Mouse (Mus musculus) left cerebral cortex, postnatal 14 days (tissue): Measurements from ENCODE around the gene Saxo1. TPM values are rescaled to one million over a fixed set of nuclear protein-coding genes. Genes with fewer than 3 reads are reported as not detected.

Experiments
- DNase-seq, 2 experiments: peaks; one replicate each; pipeline ENCODE4 v3.0.0; 2021 to 2022; ENCODE audit warnings: low spot score in 2 of 2, mixed read lengths in 1 of 2
- intact Hi-C: fragments of 180-260 bp; cut with DNase I; formaldehyde crosslinking; loops from one replicate; pipeline ENCODE4 v1.15.1; 2025
- total RNA-seq, 2 experiments: library from RNA; stranded (reverse); gene quantifications; 2 replicates each; pipeline ENCODE4 v1.2.3; 2021

Gene Saxo1
- total RNA-seq, 2 experiments from 2014 or later = not detected

GRCm38 (mm10) chr4:86435631-86436030 lies 122.5 kb downstream of the Saxo1 start:
- no peak for DNase-seq
- intact Hi-C loops = no loop called here

- no peak for DNase-seq
- intact Hi-C loops = no loop called here
Observed at GRCm38 (mm10) chr4:86428091-86428745, 129.9 kb downstream of the Saxo1 start.

DNA sequence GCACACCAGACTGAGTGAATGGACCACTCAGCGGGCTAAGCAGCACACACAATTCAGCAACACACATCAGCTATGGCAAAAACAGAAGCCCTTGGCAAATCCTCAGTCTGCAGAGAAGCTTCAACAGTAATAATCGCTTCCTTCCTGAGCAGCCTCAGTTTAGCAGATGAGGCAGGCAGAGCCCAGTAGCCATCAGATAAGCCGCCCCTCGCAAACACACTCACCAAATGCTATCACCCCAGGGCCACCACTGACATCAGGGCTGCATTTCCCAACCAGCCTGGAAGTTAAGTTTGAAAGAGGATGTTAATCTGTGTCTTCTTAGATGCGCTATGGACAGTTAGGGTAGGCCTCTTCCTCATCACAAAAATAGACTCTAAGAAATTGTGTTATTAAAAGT lies 130.8 kb downstream of the Saxo1 start:
- DNase-seq = no peak
- intact Hi-C loops = no loop called here

DNA sequence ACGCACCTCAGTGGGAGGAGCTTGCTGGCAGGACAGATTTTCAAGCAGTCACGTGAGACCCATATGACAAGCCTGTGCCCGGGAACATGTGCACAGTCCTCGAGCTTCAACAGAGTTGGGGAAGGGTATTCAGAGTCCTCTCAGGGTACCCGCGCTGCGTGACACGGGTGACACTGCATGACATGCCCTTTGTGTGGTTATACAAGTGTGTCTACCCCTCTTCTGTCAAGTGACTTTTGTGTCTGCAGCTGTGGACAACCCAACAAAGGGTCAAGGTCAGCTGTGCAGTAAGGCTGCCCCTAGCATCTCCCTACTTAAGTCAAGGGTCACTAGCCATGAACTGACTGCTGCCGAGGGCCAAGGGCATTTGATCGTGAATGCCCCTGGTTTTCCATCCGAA lies 131.6 kb downstream of the Saxo1 start:
- intact Hi-C loops = no loop called here
- DNase-seq = no peak

DNA sequence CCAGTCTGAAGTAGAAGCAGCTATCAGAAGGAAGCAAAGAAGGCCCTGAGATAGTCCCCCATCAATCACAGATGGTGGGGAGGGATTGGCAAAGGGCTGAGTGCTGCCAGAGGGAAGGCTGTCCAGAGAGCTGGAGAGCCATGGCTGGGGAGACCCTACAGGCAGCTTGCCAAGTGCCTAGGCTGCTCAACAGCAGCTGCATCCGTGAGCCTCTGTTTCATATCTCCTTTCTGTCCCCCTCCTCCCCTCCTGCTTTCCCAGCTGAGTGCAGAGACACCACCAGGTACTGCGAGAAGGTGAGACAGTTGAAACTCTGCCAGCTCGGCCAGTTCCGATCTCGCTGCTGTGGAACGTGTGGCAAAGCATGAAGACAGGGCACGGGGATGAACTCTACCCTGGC lies 132.5 kb downstream of the Saxo1 start:
- intact Hi-C loops = no loop called here
- DNase-seq = no peak

DNA sequence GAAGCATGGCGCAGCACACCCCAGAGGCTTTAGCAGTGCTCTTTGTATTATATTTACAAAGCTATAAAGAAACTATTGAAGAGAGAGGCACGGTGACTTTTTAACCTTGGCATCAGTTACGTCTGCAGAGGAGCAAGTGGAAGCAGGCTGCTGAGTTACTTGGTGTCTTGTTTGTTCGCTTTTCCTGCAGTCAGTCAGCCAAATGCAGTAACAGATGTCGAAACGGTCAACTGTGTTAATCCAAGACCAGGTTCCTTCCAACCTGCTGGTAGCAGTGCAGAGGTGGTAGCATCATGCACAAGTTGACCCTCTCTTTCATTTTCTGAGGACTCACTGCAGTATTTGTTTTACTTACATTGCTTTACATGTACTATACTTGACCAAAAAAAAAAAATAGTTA lies 135.5 kb downstream of the Saxo1 start:
- DNase-seq = no peak
- intact Hi-C loops = no loop called here

DNA sequence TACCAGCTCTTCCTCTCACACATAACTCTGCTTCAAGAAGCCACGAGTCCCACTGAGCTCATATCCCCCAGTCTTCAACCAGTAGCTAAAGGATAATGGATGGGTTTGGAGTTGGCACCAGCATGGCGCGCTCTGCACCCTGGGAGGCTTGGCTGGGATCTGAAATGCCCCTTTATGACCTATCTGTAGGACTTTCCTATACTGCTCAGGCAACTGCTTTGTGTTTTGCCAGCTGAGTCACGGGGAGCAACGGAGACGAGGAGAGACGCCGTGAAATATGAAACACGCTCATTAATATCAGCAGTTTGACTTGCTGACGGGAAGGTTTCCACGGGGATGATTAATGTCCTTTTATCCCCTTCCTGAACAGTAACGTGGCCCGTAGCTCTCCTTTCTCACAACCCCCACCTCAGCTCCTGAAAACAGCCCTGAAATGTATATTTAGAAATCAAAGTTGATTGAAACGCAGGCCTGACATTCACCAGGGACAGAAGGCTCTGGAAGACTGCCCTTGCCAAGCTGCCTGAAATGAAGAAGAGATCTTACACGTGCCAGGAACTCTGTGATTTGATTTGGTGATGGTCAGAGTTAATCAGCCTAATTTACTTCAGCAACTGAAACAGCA lies 141.6 kb downstream of the Saxo1 start:
- intact Hi-C loops = no loop called here
- no peak for DNase-seq

DNA sequence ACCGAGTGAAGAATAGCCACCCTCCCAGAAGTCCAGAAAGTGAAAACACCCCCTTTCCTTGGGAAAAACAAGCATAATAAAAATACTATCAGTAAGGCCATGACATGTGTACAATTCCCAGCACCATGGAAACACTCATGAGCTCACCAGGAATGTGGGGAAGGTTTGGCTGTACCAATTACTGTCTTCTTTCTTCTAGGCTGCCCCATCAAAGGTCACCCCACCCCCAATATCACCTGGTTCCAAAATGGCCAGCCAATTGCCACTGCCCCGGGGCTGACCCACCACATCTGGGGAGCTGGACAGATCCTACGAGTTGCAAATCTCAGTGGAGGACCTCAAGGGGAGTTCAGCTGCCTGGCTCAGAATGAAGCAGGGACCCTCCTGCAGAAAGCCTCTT lies 144.7 kb downstream of the Saxo1 start:
- intact Hi-C loops = no loop called here
- DNase-seq = no peak

GRCm38 (mm10) chr4:86410946-86411345 lies 147.2 kb downstream of the Saxo1 start:
- intact Hi-C loops = no loop called here
- DNase-seq = no peak

DNA sequence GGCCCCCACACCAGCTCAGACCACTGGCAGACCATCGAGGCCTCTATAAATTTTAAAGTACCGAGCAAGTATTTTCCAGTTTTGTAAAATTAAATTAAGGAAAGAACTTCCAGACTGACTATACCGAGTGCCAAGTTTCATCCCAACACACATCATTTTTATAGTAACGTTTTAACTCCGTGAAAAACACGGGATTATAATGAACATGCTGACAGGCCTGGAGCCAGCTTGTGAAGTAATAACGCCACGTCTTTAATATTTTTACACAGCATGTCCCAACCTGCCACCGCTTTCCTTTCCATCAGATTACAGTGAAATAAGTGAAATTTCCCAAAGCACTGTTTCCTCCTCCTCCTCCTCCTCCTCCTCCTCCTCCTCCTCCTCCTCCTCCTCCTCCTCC lies 149.7 kb downstream of the Saxo1 start:
- DNase-seq = peak in 1 of 2 experiments; percentile 10

GRCm38 (mm10) chr4:86407200-86407527 lies 151.0 kb downstream of the Saxo1 start:
- DNase-seq = no peak
- intact Hi-C loops = no loop called here

More for the DNA sequence above, 149.7 kb downstream of the Saxo1 start:
- intact Hi-C loops = no loop called here

GRCm38 (mm10) chr4:86406501-86407199 lies 151.5 kb downstream of the Saxo1 start:
- no peak for DNase-seq
- intact Hi-C loops = no loop called here

DNA sequence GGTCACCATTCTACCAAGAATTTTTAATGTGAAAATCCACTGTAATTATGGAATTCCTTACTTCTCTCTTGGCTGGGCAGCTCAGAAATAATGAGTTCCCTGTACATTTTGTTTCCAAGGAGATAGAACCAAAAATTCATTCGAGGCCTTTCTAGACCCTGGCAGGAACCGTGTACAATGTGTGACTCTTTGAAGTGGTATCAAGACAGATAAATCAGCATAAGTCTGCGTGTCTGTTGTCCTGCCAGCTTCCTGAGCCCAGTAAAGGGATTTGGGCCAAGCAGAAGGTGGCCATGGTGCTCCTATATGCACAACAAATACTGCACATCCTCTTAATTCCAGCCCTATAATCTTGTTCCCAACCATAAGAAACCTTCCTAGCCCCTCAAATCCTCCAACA lies 157.0 kb downstream of the Saxo1 start:
- DNase-seq = no peak
- intact Hi-C loops = no loop called here

DNA sequence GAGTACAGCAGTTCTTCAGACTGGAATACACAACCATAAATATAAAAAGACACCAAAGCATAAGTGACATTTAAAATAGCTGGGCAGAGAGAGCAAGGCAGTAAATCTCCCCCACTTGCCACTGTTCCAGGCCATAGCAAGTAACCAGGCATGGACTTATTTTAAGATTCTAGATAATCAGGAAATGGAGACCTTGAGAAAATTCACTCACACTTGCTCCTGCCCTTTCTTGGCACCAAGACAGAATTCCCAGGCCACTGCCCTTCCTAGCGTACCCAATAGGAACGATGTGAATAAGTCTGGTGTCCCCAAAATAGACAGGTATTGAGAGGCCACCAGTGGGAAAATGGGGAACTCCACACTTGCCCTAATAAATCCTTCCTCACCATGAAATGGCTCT lies 160.7 kb downstream of the Saxo1 start:
- intact Hi-C loops = no loop called here
- DNase-seq = no peak

- intact Hi-C loops = no loop called here
- no peak for DNase-seq
Observed at GRCm38 (mm10) chr4:86396672-86397288, 161.3 kb downstream of the Saxo1 start.

DNA sequence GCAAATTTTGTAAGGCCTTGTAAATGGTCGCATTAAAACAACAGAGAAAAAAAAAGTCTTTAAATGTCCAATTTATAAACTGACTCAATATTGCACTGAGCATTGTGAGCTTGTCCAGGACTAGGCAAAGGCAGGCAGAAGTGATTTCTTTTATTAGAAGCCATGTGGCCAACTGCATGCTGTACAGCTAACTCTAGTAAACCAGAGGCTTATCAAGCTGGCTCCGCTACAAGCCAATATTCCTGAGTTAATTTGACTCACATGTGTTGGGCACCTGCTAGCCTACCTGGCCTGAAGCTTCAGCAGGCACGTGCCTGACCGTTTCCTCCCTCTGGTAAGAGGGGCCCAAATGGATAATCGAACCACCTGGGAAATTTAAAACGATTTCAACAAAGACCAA lies 162.5 kb downstream of the Saxo1 start:
- intact Hi-C loops = no loop called here
- no peak for DNase-seq

Other genes with a start within 250 kb of the Saxo1 start
- gene Rraga, start 17.3 kb upstream of the Saxo1 start, total RNA-seq = 100 to 1,000 TPM; 147 to 152 TPM
- gene Haus6, start 53.7 kb upstream of the Saxo1 start, total RNA-seq = 1 to 10 TPM; 6.6 to 6.8 TPM
- gene Plin2, start 111.7 kb upstream of the Saxo1 start, total RNA-seq = 10 to 100 TPM in 1 of 2 experiments, 1 to 10 TPM in 1; 9.8 to 12.5 TPM
- 10 to 100 TPM; 11.4 to 13.0 TPM for gene Dennd4c, start 190.2 kb upstream of the Saxo1 start, total RNA-seq